8 mouse cellular contexts compared by ENCODE assay signal in genomic region chr8:79650158-79650814, GRCm38 (mm10). TPM values are rescaled to one million over a fixed set of nuclear protein-coding genes. Genes with fewer than 3 reads are reported as not detected.
DNase-seq lines count a peak whose midpoint lies in the region; ATAC-seq and TF ChIP-seq lines count a peak whose summit lies in the region.

No protein-coding gene starts in this region.

- H3K27ac ChIP-seq in gastrocnemius, adult 2 months, result no peak overlapping the region
- no peak overlapping the region for H3K27ac ChIP-seq in liver, embryonic 14.5 days
- no peak overlapping the region for H3K27ac ChIP-seq in neural tube, embryonic 15.5 days (replicated peaks)

- no peak for DNase-seq in gastrocnemius, adult 2 months
- DNase-seq in gastrocnemius, postnatal 4 days (ENCODE audit: low spot score in 2 of 2), result no peak
- peak; percentile 17 for DNase-seq in urinary bladder, postnatal 14 days (ENCODE audit: low spot score)
- no peak for DNase-seq in urinary bladder, adult 2 months (ENCODE audit: low spot score)
- DNase-seq in liver, embryonic 14.5 days (ENCODE audit: low read depth in 3 of 3, low spot score in 3 of 3), result peak; percentile 23 to 40 (median 34)
- DNase-seq in cerebellum, adult 11-12 months, result no peak
- DNase-seq in adrenal gland, postnatal 36 days, result no peak

- H3K9ac ChIP-seq in liver, embryonic 14.5 days (replicated peaks), result no peak overlapping the region
- no peak overlapping the region for H3K9ac ChIP-seq in neural tube, embryonic 15.5 days (replicated peaks)

- no peak for ATAC-seq in liver, embryonic 14.5 days (ENCODE audit: insufficient read depth)
- no peak for ATAC-seq in neural tube, embryonic 15.5 days (ENCODE audit: low FRiP score)

- no peaks in the 10 kb centered on the region for H3K9me3 ChIP-seq in liver, embryonic 14.5 days (ENCODE audit: control insufficient read depth, low read length)
- no peaks in the 10 kb centered on the region for H3K9me3 ChIP-seq in neural tube, embryonic 15.5 days (replicated peaks)

- H3K4me2 ChIP-seq in liver, embryonic 14.5 days (ENCODE audit: low read depth), result no peak overlapping the region
- H3K4me2 ChIP-seq in neural tube, embryonic 15.5 days, result no peak overlapping the region

- 67% methylated on average over 1 of the region's 1 CpGs for WGBS in liver, embryonic 14.5 days (ENCODE audit: insufficient replicate concordance)
- WGBS in neural tube, embryonic 15.5 days, result 77% methylated on average over 1 of the region's 1 CpGs

- no peak for TF ChIP-seq EP300 in liver, embryonic 14.5 days (IDR thresholded peaks at IDR 0.05; ENCODE audit: low read depth)

- intact Hi-C loops in gastrocnemius, adult 2 months (cut with DNase I), result no loop called here

- TF ChIP-seq CTCF in gastrocnemius, adult 2 months (IDR thresholded peaks at IDR 0.05), result peak; percentile 63
- peak; percentile 73; the same call in 1 of the 2 replicates for TF ChIP-seq CTCF in liver, embryonic 14.5 days (IDR thresholded peaks at IDR 0.05; ENCODE audit: low read depth)

- H3K36me3 ChIP-seq in liver, embryonic 14.5 days (replicated peaks; ENCODE audit: control insufficient read depth, insufficient read depth, low read depth), result peaks cover 45% of the 10 kb centered on the region
- H3K36me3 ChIP-seq in neural tube, embryonic 15.5 days, result peaks cover 11% of the 10 kb centered on the region

- H3K4me1 ChIP-seq in liver, embryonic 14.5 days (replicated peaks; ENCODE audit: control insufficient read depth in 2 of 2, insufficient read depth in 2 of 2, low read length in 1 of 2), result no peaks in the 10 kb centered on the region
- no peaks in the 10 kb centered on the region for H3K4me1 ChIP-seq in neural tube, embryonic 15.5 days

- H3K4me3 ChIP-seq in gastrocnemius, adult 2 months, result no peak overlapping the region
- H3K4me3 ChIP-seq in liver, embryonic 14.5 days (ENCODE audit: insufficient read depth in 1 of 2, low read depth in 2 of 2, low read length in 2 of 2), result no peak overlapping the region
- H3K4me3 ChIP-seq in neural tube, embryonic 15.5 days (replicated peaks), result no peak overlapping the region

- no peaks in the 10 kb centered on the region for H3K27me3 ChIP-seq in liver, embryonic 14.5 days (ENCODE audit: control insufficient read depth, insufficient read depth, low read length)
- no peaks in the 10 kb centered on the region for H3K27me3 ChIP-seq in neural tube, embryonic 15.5 days (replicated peaks)

RNA-seq across cellular contexts. Expression of gene Otud4, which starts 10.9 kb away (rescaled TPM):
- total RNA-seq in gastrocnemius, adult 2 months (2021), result 10 to 100 TPM; 40.6 to 53.3 TPM
- 10 to 100 TPM; 54.7 to 65.1 TPM for total RNA-seq in gastrocnemius, postnatal 4 days (2021)
- polyA plus RNA-seq in urinary bladder, adult 2 months (2012; rRNA removed), result 29.5 and 29.7 TPM in 2 replicates
- 8.7 and 10.3 TPM in 2 replicates for polyA plus RNA-seq in liver, embryonic 14.5 days (2012; rRNA removed)
- 8.6 and 10.9 TPM in 2 replicates for polyA plus RNA-seq in liver, embryonic 14.5 days (2014; fragmentation: Nextera tagmentation; extraction: Ambion mirVana)
- 9.3 and 10.3 TPM in 2 replicates for polyA plus RNA-seq in neural tube, embryonic 15.5 days (2015; fragmentation: Nextera tagmentation; extraction: Ambion mirVana)
- total RNA-seq in adrenal gland, postnatal 36 days (2021), result 10 to 100 TPM; 51.7 to 51.9 TPM

Comparison
In these comparisons a context has a peak if more than half of its experiments do, and no peak if none do; other contexts are left out.
1. DNase-seq: peak in urinary bladder, postnatal 14 days (single experiment) and liver, embryonic 14.5 days (3 of 3); none in gastrocnemius, adult 2 months (single experiment), gastrocnemius, postnatal 4 days (0 of 2), urinary bladder, adult 2 months (single experiment), cerebellum, adult 11-12 months (single experiment) and adrenal gland, postnatal 36 days (0 of 2).